Mouse (Mus musculus) kidney, postnatal 10 days (tissue): ENCODE data around the gene Llgl2.
A peak's percentile ranks its signal among the peaks of the same experiment; 100 is the strongest.
"Not testable (repeated sequence)": the region's sequence is repeated elsewhere in the genome, so short reads cannot be mapped to it uniquely, and the experiment has no call there.

Source experiments
- DNase-seq: peaks from one replicate; pipeline ENCODE4 v3.0.0; 2021; ENCODE audit warnings: mixed read lengths

Gene Llgl2

DNA sequence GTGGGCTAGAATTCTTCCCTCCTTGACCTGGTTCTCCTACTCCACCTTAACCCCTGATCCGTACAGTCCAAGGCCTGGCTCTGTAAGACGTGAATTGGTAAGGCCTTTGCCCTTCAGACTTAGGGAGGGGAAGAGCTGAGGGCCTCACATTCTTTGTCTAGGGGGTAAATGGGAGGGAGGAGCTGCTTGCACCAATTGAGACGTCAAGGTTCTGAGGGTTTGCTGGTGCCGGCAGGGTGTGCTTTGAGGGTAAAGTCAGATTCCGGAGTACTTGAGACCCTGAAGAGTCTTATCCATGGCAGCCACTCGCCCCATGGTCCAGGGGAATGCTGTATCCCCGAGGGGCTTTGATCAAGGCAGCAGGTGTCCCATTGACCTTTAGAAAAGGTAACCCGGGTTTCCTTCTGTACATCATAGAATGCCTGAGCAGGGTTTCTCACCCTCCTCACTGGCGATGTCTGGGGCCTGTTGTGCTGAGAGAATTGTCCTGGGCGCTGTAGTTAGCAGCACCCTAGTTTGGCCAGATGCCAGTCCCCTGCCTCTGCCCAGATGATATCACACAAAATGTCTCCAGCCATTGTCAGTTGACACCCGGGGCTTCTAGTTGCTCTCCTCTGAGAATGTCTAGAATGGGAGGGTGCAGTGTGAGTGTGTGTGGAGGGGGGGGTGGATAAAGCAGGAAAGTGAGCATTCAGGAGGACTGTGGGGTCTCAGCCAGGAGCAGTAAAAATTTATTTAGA, 13.0 kb downstream of the Llgl2 start:
- DNase-seq: peak; percentile 59

DNA sequence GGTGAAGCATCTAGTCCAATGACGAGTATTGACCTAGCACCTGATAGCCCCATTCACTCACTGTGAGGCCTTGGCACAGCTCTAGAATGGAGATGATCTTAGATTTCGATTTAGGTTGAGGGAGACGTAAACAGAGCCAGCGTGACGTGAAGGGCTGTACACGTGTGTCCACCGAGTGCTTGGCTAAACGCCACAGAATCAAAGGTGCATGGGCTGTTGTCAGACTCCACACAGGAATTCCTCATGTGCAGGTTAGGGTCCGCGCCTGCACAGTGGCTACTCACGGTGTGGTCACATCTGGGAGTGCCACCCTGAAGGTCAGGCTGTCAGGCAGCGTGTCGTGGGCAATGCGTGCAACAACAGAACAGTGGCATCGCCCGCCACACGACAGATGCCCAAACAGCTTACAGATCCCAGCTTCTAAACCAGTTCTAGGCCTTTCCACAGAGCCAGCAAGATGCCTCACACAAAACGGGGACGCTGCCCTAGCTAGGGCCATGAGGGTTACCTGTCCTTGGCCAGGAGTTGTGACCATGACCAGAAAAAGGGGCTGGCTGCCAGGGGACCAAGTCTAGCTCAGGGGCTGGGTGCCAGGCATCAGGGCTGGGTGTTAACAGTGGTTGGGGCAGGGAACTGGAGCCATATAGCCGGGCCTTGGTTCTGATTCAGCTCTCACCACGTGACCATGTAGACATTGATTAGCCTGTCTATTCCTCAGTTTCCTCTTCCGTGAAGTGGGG, 13.9 kb downstream of the Llgl2 start:
- DNase-seq: no peak

DNA sequence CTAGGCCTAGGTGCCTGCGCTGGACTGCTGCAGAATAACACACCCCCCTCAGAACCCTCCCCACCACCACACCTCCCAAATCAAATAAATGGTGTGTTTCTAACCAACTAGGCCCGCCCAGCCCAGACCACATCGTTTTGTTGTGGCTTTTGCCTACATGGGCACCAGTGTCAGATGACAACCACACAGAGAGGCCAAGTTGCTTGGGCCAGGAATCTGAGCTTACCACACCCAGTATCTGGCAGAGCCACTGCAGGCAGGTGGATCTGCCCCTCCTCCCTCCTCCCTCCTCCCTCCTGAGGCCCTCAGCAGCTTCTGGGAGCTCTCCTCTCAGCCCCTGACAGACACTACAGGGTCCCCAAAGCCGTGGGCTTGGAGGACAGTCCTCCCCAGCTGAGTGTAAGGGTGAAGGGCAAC, 15.1 kb downstream of the Llgl2 start:
- no peak for DNase-seq

DNA sequence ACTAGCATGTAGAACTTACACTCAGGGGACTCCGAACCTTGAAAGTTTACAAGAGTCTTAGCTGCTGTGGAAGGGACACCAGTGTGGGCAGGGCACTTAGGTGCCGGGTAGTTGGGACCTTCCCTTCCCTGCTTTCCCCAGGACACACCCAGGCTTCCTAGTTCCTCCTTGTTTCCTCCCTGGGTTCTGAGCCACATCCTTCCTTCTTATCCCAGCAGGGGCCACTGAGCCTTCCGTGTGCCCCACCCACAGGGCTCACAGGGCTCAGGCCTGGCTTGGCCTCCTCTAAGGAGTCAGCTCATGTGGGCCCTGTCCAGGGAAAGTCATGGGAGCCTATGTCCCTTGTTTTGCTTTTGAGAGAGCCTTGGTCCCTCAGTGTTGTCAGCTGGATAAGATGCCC, 15.9 kb downstream of the Llgl2 start:
- no peak for DNase-seq

DNA sequence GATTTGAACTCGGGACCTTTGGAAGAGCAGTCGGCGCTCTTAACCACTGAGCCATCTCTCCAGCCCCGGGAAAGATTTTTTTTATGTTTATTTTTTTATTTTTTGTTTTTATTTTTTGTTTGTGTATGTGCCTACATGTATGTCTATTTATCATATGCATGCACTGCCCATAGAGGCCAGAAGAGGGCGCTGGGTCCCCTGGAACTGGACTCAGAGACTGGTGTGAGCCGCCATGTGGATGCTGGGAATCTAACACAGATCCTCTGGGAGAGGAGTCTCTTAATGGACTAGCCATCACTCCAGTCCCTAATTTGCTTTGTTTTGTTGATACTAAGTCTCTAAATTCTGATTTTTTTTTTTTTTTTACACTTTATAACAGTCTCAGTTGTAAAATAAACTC, 17.2 kb downstream of the Llgl2 start:
- DNase-seq: no peak

DNA sequence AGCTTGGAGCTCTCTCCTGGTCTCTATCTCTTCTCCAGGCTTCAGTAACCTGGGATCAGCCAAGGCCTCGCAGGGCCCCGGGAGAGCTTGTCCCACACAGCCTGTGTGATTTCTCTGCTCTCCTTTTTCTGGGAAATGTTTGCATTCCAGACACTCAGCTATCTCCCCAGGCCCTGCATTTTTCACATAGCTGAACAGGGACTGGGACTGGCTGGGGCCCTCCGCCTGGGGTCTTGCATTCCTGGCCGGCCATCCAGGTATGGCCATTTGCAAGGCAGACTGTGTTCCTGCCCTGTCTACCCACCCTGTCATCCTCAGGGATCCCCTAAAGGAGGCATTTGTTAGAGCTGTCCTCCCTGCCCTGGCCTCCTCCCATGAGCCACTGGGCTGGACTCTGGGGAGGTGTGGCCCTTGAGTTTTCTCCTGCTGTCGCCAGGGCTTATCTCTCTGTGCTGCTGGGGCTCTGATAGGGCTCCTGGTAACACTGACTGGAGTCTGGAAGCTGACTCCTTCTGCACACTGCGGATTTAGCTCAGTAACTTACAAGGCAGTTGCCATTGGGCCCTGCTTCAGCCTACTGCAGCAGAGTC, 18.2 kb downstream of the Llgl2 start:
- DNase-seq: no peak

DNA sequence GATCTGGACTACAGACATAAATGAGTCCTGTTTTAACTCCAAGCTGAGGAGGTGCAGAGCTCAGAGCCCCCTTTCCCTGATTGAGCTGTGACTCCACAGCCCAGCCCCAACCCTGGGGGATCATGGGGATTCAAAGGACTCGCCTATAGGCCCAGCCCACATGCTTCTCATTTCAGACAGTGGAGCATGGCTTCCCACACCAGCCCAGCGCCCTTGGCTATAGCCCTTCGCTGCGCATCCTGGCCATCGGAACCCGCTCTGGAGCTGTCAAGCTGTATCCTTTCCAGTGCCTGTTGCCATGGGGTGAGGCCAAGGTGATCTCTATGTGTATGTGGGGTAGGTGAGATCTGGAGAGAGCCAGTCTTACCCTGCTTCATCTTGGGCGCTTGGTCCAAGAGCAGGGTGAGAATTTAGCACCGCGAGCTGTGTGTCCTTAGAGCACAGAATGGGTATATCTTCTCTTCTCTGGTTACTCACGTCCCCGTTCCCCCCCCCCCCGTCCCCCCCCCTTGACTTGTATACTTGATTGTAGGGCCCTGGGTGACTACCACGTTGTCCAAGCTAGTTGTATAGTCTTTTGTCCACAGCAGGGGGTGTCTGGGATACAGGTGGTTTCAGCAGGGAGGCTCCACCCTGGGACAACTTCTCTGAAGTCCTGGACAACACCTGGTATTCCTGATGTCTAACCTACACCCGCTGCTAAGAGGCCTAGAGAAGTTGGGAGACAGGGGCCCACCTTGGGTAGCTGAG, 19.5 kb downstream of the Llgl2 start:
- DNase-seq: no peak

DNA sequence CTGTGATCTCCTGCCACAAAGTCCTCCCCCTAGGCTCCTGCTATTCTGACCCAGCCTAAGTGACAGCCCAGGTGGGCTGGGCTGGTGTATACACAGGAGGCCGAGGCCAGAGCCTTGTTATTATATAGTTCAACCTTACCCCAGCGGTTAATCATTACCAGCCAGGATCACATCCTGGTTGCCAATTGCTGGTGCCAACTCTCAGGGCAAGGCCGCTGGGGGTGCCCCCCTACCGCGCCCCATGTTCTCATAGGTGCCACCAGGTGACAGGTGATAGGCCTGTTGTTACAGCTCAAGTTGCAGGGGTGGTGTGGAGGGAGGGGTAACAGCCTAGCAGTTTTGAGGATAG, 20.0 kb downstream of the Llgl2 start:
- peak; percentile 87 for DNase-seq

DNA sequence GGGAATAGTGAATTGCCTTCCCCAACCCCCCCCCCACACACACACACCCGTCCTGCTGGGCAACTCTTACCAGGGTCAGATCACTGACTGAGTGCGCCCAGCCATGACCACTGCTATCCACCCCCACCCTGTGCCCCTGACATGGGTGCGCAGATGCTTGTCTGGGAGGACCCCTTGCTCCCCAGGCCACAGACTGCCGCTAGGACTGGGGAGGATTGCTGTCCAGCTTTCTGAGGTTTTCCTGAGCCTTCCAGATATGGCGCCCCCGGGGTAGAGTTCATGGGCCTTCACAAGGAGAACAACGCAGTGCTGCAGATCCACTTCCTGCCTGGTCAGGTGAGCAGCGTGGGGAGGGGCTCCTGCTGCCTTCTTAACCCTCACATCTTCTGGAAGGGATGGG, 20.4 kb downstream of the Llgl2 start:
- DNase-seq: peak; percentile 68

DNA sequence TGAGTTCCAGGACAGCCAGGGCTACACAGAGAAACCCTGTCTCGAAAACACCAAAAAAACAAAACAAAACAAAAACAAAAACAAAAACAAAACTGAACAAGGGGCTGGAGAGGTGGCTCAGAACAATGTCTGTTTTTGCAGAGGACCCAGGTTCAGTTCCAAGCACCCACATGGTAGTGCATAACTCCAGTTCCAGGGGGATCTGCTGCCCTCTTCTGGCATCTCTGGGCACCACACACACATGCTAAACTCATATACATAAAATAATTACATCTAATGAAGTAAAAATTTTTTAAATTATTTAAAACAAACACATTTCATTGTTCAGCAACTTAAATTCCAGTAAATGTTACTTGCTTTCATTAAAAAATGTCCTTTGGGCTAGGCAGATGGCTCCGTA, 22.0 kb downstream of the Llgl2 start:
- DNase-seq: no peak

DNA sequence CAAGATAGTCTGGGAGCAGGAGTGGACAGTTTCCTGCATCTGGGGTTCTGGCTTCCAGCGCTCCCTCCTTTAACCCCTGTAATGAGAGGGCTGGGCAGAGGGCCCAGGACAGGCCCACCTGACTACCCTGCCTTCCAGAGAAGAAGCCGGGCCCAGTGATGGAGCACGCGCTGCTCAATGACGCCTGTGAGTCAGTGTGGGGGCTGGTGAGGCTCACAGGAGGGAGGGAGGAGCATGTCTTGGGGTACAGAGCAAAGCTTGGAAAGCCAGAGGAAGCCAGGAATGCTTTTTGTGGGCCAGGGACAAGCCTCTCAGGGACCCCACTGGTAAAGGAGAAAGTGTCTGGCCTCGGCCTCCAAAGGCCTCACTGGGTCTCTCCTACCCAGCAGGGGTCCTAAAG, 30.8 kb downstream of the Llgl2 start:
- DNase-seq: no peak

DNA sequence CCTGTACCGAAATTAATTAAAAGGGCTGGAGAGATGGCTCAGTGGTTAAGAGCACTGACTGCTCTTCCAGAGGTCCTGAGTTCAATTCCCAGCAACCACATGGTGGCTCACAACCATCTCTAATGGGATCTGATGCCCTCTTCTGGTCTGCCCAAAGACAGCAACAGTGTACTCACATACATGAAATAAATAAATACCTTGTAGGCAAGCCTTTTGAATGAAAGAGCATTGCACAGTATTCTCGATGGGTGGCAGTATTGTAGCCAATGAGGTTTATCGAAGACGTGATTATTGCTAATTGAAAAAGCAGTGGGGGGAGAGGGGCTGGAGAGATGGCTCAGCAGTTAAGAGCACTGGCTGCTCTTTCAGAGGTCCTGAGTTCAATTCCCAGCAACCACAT, 33.3 kb downstream of the Llgl2 start:
- not testable (repeated sequence) for DNase-seq

DNA sequence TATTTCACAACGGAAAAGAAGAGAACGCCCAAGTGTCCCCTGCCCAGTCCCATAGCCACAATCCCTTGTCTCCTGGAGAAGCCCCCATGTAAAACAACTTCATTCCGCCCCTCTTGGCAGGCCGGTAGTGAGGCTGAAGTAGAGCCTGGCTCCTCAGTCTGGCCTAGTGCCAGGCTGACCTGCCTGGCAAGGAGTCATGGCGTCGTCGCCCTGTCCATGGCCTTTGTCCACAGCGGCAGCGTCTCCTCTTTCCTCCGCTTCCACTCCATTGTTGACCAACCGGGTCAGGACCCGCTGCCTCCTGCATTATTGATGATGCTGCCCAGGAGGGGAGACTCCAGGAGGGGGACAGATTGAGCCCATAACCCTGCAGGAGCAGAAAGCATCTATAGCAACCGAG, 34.1 kb downstream of the Llgl2 start:
- peak; percentile 52 for DNase-seq

DNA sequence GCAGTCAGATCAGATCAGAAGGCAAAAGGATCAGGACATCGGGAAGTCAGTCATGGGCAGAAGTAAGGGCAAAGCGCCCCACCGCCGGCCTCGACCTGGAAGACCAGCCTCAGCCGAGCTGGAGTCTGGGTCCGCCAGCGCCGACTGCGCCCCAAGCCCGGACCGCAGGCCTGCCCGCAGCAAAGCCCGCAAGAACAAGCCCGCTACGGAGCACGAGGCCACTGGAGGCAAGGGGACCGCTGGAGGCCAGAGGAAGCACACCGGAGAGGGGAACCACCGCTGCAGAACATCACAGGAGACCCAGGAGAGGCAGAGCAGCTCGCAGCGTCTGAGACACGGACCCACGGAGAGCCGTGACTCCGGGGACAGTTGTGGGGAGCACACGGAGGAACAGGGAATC, 34.5 kb downstream of the Llgl2 start, which contains the start of gene Myo15b:
Gene Myo15b, plus strand, starts transcription at position 53 of the 400 bp plus-strand sequence.
- DNase-seq: no peak

DNA sequence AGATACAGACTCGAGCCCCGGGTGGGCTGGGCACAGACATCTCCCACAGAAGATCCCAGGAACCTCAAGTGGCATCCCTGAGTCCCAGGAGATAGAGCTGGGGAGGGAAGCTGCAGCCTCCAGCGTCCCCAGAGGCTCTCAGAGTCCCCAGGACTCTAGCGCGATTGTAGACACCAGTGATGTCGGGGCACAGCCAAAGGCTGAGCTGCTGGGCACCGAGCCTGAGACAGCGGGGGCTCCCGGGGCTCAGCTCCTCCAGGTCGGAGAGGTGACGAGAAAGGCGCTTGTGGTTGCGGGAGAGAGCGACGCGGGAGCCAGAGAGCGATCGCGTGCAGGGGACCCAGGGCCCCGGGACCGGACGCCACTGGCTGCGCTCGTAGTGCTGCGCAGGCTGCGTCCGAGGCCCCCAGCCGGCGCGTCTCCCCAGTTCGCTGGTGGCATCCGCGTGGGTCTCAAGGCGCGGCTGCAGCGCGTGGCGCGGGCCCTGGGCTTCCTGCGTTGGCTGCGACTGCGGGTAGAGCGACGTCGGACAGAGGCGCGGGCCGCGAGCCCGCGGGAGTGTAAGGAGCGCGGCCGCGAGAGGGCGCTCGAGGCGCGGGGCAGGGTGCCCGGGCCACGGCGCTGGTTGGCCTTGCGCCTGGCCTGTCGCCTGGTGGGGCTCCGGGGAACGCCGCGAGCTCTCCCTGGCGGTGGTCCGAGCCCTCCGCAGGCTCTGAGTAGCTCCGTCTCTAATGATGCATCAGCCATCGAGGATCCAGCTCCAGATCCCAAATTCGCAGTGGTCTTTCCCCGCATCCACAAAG, 35.5 kb downstream of the Llgl2 start:
- peak; percentile 95 for DNase-seq

DNA sequence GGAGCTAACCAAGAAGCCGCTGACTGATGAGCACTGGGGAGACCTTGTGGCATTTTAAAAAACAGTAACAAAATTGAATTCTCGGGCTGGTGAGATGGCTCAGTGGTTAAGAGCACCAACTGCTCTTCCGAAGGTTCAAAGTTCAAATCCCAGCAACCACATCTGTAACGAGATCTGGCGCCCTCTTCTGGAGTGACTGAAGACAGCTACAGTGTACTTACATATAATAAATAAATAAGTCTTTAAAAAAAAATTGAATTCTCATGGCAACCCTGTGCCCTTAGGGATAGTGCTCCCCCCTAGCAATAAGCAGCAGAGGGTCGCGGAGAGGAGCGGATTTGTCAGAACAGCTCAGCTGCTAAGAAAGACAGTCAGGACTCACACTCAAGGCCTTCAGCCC, 40.0 kb downstream of the Llgl2 start:
- no peak for DNase-seq

DNA sequence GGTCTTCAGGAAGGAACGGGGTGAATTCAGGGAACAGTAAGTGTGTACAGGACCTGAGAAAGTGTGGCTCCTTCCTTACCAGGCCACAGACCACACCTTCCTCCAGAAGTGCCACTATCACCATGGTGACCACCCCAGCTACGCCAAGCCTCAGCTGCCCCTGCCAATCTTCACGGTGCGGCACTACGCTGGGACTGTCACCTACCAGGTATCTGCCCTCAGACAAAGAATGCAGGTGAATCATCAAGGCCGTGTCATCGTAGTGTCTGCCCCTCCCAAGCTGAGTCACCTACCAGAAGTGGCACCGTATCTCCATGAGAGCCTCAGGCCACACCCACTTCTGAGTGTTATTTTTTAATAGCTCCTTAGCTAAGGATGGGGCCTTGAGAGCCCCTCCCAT, 45.5 kb downstream of the Llgl2 start:
- no peak for DNase-seq

DNA sequence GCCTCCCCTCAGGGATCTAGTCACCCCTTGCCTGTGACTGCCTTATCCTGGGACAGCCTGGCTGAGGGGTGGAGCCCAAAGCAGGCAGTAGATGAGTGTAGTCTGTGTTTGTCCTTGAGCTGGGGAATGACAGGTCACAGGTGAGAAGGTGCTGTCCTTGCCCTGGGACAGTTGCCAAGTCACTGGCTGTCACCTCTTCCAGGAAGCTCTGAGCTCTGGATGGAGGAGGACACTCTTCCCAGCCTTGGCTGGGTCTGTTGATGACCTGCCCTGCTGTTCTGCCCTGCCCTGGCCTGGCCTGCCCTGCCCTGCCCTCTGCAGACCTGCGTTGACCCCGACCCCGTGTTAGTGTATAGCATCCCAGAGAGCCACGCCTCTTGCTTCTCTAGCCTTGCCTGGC, 48.6 kb downstream of the Llgl2 start:
- no peak for DNase-seq

DNA sequence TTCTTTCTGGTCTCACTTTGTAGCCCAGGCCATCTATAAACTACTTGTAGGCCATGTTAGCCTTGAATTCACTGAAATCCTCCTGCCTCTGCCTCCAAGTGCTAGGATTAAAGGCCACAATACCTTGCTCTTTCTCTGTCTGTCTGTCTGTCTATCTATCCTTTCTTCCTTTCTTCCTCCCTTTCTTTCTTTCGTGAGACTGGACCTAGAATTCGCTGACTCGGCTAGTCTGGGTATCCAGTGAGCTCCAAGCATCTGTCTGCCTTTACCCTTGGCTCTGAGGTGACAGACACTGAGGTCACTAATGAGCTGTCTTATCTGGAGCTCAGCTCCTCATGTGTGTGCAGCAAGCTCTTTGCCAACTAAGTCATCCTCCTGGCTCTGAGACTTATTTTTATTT, 52.1 kb downstream of the Llgl2 start:
- DNase-seq: no peak

DNA sequence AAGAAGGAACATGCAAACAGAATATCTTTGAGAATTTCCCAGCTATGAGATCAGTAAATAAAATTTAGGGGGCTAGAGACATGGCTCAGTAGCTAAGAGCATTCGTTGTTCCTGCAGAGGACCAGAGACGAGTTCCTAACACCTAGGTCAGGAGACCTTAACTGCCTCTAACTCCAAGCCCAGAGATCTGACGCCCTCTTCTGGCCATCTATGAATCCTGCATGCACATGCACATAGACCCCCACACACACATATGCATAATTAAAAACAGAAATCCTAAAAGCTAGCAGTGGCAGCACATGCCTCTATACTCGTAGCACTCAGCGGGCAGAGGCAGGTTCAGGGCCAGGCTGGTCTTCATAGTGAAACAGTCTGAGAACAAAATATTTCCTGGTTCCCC, 52.6 kb downstream of the Llgl2 start:
- no peak for DNase-seq

DNA sequence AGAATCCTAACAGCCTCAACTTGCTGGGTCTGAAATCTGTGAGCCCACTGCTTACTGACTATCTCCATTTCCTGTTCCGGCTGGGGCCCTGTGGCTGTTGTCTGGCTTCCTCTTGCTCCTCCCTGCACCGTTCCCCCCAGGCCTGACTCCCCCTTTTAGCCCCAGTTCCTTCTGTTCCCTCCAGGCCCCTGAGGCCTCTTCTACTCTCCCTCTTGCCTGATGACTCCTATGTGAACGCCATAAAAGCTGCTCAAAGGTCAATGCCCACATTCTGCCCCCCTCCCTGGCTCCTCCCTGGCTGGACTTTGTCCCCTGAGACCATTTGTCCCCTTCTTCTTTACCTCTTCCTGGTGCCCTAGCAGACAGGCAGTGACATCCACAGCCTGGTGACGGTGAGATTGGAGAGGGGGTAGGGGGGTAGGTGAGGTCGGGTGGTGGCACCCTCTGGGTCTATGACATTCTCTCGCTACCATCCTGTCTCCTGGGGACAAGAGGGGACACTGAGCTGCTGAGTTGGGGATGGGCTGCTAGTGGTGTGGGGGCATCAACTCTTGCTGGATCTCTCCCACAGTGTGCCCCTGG, 53.4 kb downstream of the Llgl2 start:
- peak; percentile 65 for DNase-seq

DNA sequence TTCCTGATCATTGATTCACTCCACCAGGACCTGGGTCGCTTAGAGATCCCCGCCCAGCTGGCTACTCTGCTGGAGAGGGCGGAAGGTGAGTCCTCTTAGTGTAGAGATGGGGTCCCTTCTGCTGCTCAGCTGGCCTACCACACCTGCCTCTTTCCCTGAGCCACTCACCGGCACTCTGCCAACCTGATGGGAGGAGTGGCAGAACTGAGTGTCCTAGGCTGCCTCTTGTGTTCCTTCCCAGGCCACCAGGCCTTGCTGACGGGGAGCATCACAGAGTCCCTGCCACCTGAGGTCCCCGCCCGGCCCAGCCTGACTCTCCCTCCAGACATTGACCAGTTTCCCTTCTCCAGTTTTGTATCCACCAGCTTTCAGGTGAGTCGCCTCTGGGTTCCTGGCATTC, 54.2 kb downstream of the Llgl2 start:
- DNase-seq: peak; percentile 47
